Mouse (Mus musculus) CH12.LX (cell line): Measurements from ENCODE around the gene Pik3c2b. TPM values are rescaled to one million over a fixed set of nuclear protein-coding genes. Genes with fewer than 3 reads are reported as not detected.
A peak's percentile ranks its signal among the peaks of the same experiment; 100 is the strongest.

Experiments used
- DNase-seq: peaks from one replicate; pipeline ENCODE4 v3.0.0-alpha.2; 2013; ENCODE audit errors: extremely low read depth
- H3K27ac ChIP-seq: 2 replicates; pipeline ENCODE4 v1.5.1; 2012; ENCODE audit warnings: low read depth, mild to moderate bottlenecking, control low read depth, moderate library complexity; ENCODE audit not compliant: insufficient read depth
- H3K27me3 ChIP-seq: replicated peaks from 2 replicates; pipeline ENCODE3; 2012; ENCODE audit warnings: inconsistent platforms
- H3K36me3 ChIP-seq, 2 experiments: replicated peaks in 1 of 2; 2 replicates each; pipeline versions ENCODE3 to v1.6.1; 2012; ENCODE audit warnings: inconsistent platforms in 1 of 2, low read length in 1 of 2, mild to moderate bottlenecking in 1 of 2, mixed read lengths in 1 of 2, moderate library complexity in 1 of 2; ENCODE audit not compliant: control insufficient read depth in 1 of 2, insufficient read depth in 1 of 2
- H3K4me1 ChIP-seq, 2 experiments: 2 replicates each; pipeline ENCODE4 v1.6.1; 2012; ENCODE audit warnings: inconsistent platforms in 1 of 2, moderate library complexity in 1 of 2; ENCODE audit not compliant: insufficient read depth in 2 of 2, control insufficient read depth in 1 of 2
- H3K4me2 ChIP-seq: 2 replicates; pipeline ENCODE4 v1.6.1; 2012; ENCODE audit warnings: low read depth, mild to moderate bottlenecking, control low read depth; ENCODE audit not compliant: poor library complexity, insufficient read depth, severe bottlenecking
- H3K4me3 ChIP-seq, 3 experiments: fragments of 150-350 bp in 1 of 3; sonication (generic) in 1 of 3; replicated peaks in 1 of 3; 2 replicates each; pipeline versions ENCODE3 to v1.5.1; 2011 to 2012; ENCODE audit warnings: low read depth in 2 of 3, low read length in 2 of 3, mild to moderate bottlenecking in 2 of 3, moderate library complexity in 2 of 3, control low read depth in 1 of 3, improper control_type of control experiment in 1 of 3, inconsistent platforms in 1 of 3, mixed read lengths in 1 of 3; ENCODE audit not compliant: poor library complexity in 1 of 3
- H3K79me2 ChIP-seq: replicated peaks from 2 replicates; pipeline ENCODE4 v1.6.1; 2012; ENCODE audit warnings: mild to moderate bottlenecking, moderate library complexity; ENCODE audit not compliant: control insufficient read depth, poor library complexity, insufficient read depth, severe bottlenecking; ENCODE audit errors: extremely low read depth
- H3K9ac ChIP-seq: 2 replicates; pipeline ENCODE4 v1.6.1; 2012; ENCODE audit warnings: low read depth, mild to moderate bottlenecking, control low read depth, moderate library complexity; ENCODE audit not compliant: insufficient read depth
- H3K9me3 ChIP-seq: replicated peaks from 2 replicates; pipeline ENCODE3; 2012; ENCODE audit warnings: low read length, inconsistent platforms, mixed read lengths
- BHLHE40 ChIP-seq: IDR thresholded peaks from 2 replicates; pipeline ENCODE4 v1.6.1; 2011; ENCODE audit warnings: mild to moderate bottlenecking, low read depth, low read length, improper control_type of control experiment
- ELF1 ChIP-seq: IDR thresholded peaks from 2 replicates; pipeline ENCODE4 v1.6.1; 2014; ENCODE audit warnings: low read depth, mild to moderate bottlenecking, inconsistent platforms, low read length, improper control_type of control experiment
- EP300 ChIP-seq: IDR thresholded peaks from 2 replicates; pipeline ENCODE4 v1.6.1; 2011; ENCODE audit warnings: low read length, improper control_type of control experiment
- GABPA ChIP-seq: IDR thresholded peaks from 2 replicates; pipeline ENCODE4 v1.6.1; 2012; ENCODE audit warnings: low read depth, low read length, improper control_type of control experiment, inconsistent platforms; ENCODE audit not compliant: insufficient replicate concordance
- HCFC1 ChIP-seq: IDR thresholded peaks from 2 replicates; pipeline ENCODE4 v1.6.1; 2012; ENCODE audit warnings: low read depth, mild to moderate bottlenecking, inconsistent platforms, low read length, improper control_type of control experiment
- IRF4 ChIP-seq: IDR thresholded peaks from 2 replicates; pipeline ENCODE4 v1.6.1; 2014; ENCODE audit warnings: low read depth, mild to moderate bottlenecking, inconsistent platforms, low read length, improper control_type of control experiment
- JUND ChIP-seq: conservative IDR thresholded peaks from 2 replicates; pipeline ENCODE4 v1.6.1; 2011; ENCODE audit warnings: low read depth, low read length, improper control_type of control experiment
- KAT2A ChIP-seq: IDR thresholded peaks from 2 replicates; pipeline ENCODE4 v1.6.1; 2012; ENCODE audit warnings: low read length, improper control_type of control experiment, inconsistent platforms; ENCODE audit not compliant: insufficient replicate concordance
- MAX ChIP-seq: IDR thresholded peaks from 2 replicates; pipeline ENCODE4 v1.6.1; 2011; ENCODE audit warnings: low read length, improper control_type of control experiment
- MEF2A ChIP-seq: IDR thresholded peaks from 2 replicates; pipeline ENCODE4 v1.6.1; 2014; ENCODE audit warnings: low read depth, mild to moderate bottlenecking, inconsistent platforms, low read length, improper control_type of control experiment, borderline replicate concordance
- RAD21 ChIP-seq: IDR thresholded peaks from 2 replicates; pipeline ENCODE4 v1.6.1; 2011; ENCODE audit warnings: low read depth, mild to moderate bottlenecking, low read length, improper control_type of control experiment, moderate library complexity
- ZC3H11A ChIP-seq: IDR thresholded peaks from 2 replicates; pipeline ENCODE4 v1.6.1; 2012; ENCODE audit warnings: low read depth, mild to moderate bottlenecking, inconsistent platforms, low read length, improper control_type of control experiment
- dilution Hi-C: fragments of 300-500 bp; cut with MboI; formaldehyde crosslinking; loops from 2 replicates; pipeline ENCODE4 v1.14.3; 2020; ENCODE audit warnings: low sequenced_read_pairs; ENCODE audit not compliant: extremely low pct_unique_long_range_greater_than_20kb, extremely low pct_ligation_motif_present
- in situ Hi-C: fragments of 300-500 bp; cut with MboI; formaldehyde crosslinking; loops from 3 replicates; pipeline ENCODE4 v1.14.3; 2019; ENCODE audit warnings: low sequenced_read_pairs, low pct_ligation_motif_present, low pct_unique_long_range_greater_than_20kb, mixed read lengths
- polyA plus RNA-seq: library from polyadenylated mRNA; unstranded; fragments of >175 nt; gene quantifications from 2 replicates; pipeline ENCODE4 v1.2.1, GENCODE M21; 2012; ENCODE audit warnings: low read depth; ENCODE audit not compliant: insufficient read length
- total RNA-seq, 2 experiments: library from RNA; depleted of rRNA; stranded (reverse); fragments of 300-350 nt in 1 of 2; fragments of >200 nt in 1 of 2; gene quantifications; 2 replicates each; pipeline ENCODE4 v1.2.3; 2012 to 2014

Gene Pik3c2b
- total and polyA plus RNA-seq, 3 experiments, result 8.7 to 16.5 (median 12.0) TPM

DNA sequence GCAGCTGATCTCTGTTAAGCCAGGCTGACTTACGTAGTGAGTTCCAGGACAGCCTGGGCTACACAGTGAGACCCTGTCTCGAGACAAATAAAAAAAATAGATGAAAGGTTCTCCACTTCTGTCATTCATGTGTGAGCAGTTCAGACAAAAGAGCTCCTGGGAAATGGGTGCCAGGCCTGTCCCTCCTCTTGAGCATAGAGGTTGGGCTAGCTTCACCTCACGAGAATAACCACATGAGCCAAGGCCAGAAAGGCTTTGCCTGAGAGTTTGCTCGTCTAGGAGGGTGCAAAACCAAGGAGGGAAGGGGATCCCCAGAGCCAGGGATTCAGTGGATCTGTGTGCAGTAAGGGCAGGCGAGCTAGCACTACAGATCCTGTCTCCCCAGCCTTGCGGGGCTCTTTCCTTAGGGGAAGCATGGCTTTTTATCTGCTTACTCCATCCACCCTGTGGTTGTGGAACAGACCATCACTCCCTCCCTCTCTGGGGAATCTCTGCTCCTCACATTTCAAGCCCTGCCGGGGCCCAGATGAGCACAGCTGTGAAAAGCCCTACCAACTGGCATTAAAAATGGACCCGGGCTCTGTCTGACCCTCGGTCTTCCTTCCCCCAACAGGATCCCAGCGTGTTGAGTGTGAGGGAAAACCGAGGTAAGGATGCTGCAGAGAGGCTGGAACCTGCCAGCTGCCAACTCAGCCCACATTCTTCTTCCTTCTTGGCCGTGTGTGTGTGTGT, 32.3 kb downstream of the Pik3c2b start:
- DNase-seq, result no peak
- in situ Hi-C loops, result no loop called here
- H3K27me3 ChIP-seq, result no peaks in the 10 kb centered on the region
- TF ChIP-seq MEF2A (peak; percentile 38; the same call in 1 of the 2 replicates), ELF1 (no peak), BHLHE40 (0 out of 2 replicates have a peak, but pooled peaks have one; percentile 16), HCFC1 (no peak)
- TF ChIP-seq, all 38 proteins: peak for 2
- peaks cover 34 to 82% of the 10 kb centered on the region in 2 experiments for H3K36me3 ChIP-seq
- peak overlapping the region; percentile 65 for H3K9ac ChIP-seq
- H3K4me2 ChIP-seq, result peak overlapping the region; percentile 82
- H3K4me1 ChIP-seq, result peaks cover 23 to 87% of the 10 kb centered on the region in 2 experiments
- H3K79me2 ChIP-seq, result 0 out of 2 replicates have a peak, but pooled peaks cover 2% of the 10 kb centered on the region
- H3K4me3 ChIP-seq, result peak overlapping the region in 2 of 3 experiments; percentile 25 to 42
- dilution Hi-C loops, result no loop called here
- peak overlapping the region; percentile 89 for H3K27ac ChIP-seq
- no peaks in the 10 kb centered on the region for H3K9me3 ChIP-seq

DNA sequence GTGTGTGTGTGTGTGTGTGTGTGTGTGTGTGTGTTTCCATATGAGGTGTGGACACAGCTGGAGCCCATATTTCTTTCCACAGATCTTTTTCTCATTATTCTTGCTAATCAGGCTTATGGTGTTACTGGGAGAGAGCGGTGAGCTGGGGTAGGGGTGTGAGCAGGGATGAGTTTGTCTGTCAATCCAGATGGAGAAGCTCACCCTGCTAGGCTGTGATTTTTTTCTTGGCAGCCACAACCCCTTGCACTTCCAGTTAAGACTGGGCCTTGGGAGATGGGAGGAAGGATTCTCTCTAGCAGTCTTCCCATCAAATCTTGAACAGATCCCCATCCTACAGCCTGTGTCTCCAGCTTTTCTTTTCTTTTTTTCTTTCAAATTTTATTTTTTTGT, 32.9 kb downstream of the Pik3c2b start:
- dilution Hi-C loops, result no loop called here
- H3K27me3 ChIP-seq, result no peaks in the 10 kb centered on the region
- 0 out of 2 replicates have a peak, but pooled peaks have one; percentile 13 for TF ChIP-seq IRF4
- TF ChIP-seq EP300, result no peak

DNA sequence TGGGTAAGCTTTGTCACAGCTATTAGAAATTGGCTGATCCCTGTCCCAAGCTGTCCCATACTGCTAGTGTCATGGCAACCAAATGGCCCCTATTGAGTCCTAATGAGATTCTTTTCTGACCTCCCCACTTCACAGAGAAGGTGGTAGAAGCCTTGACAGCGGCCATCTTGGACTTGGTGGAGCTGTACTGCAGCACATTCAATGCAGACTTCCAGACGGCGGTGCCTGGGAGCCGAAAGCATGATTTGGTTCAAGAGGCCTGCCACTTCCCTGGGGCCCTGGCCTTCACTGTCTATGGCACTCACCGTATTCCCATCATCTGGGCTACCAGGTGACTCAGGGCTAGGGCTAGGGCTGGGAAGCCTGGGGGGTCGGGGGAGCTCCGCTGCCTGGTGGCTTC, 34.0 kb downstream of the Pik3c2b start:
- H3K27me3 ChIP-seq, result no peaks in the 10 kb centered on the region
- TF ChIP-seq JUND (no peak), KAT2A (no peak), BHLHE40 (no peak), GABPA (no peak), ZC3H11A (no peak), RAD21 (no peak), MAX (no peak)
- peaks cover 35 to 85% of the 10 kb centered on the region in 2 experiments for H3K4me1 ChIP-seq
- no peak overlapping the region for H3K9ac ChIP-seq
- H3K9me3 ChIP-seq, result no peaks in the 10 kb centered on the region
- no peak overlapping the region for H3K4me2 ChIP-seq
- no peak overlapping the region for H3K27ac ChIP-seq
- DNase-seq, result no peak
- H3K79me2 ChIP-seq, result 0 out of 2 replicates have a peak, but pooled peaks cover 2% of the 10 kb centered on the region
- H3K4me3 ChIP-seq, result no peak overlapping the region
- dilution Hi-C loops (no loop called here), in situ Hi-C loops (no loop called here)
- H3K36me3 ChIP-seq, result peaks cover 31 to 66% of the 10 kb centered on the region in 2 experiments

More for the DNA sequence above, 32.9 kb downstream of the Pik3c2b start:
- DNase-seq, result no peak
- in situ Hi-C loops, result no loop called here
- 0 out of 2 replicates have a peak, but pooled peaks cover 2% of the 10 kb centered on the region for H3K79me2 ChIP-seq
- peak overlapping the region in 1 of 3 experiments; percentile 24 for H3K4me3 ChIP-seq
- peak overlapping the region; percentile 82 for H3K4me2 ChIP-seq
- peaks cover 25 to 85% of the 10 kb centered on the region in 2 experiments for H3K4me1 ChIP-seq
- H3K27ac ChIP-seq, result peak overlapping the region; percentile 89
- H3K9ac ChIP-seq, result peak overlapping the region; percentile 65; the same call in 1 of the 2 replicates
- no peaks in the 10 kb centered on the region for H3K9me3 ChIP-seq
- H3K36me3 ChIP-seq, result peaks cover 34 to 77% of the 10 kb centered on the region in 2 experiments
